Mouse (Mus musculus) small intestine, adult 2 months (tissue): ENCODE data around the gene Nampt.

ENCODE experiments used
- CTCF ChIP-seq: fragments of 200-500 bp; IDR thresholded peaks from 2 replicates; pipeline ENCODE4 v1.5.1; 2012; ENCODE audit warnings: low read depth, mild to moderate bottlenecking, control low read depth, inconsistent platforms, low read length, moderate library complexity, mixed read lengths; ENCODE audit not compliant: insufficient replicate concordance, insufficient read length; ENCODE audit errors: extremely low read depth
- POLR2A ChIP-seq: fragments of 200-500 bp; IDR thresholded peaks from 2 replicates; pipeline ENCODE4 v1.6.1; 2012; ENCODE audit warnings: low read depth, mild to moderate bottlenecking, control low read depth, inconsistent platforms, low read length, moderate library complexity

GRCm38 (mm10) chr12:32879371-32879770 lies 60.0 kb downstream of the Nampt start:
- TF ChIP-seq CTCF (no peak), POLR2A (no peak)
